Mouse (Mus musculus): ENCODE measurements around the gene Bcl11a. TPM values are rescaled to one million over a fixed set of nuclear protein-coding genes. Genes with fewer than 3 reads are reported as not detected.
"Not testable (repeated sequence)": the region's sequence is repeated elsewhere in the genome, so short reads cannot be mapped to it uniquely, and the experiment has no call there.

The Bcl11a gene
- polyA plus RNA-seq, 1 experiment from 2014 or later = 145 TPM

- no peak overlapping the region for H3K4me2 ChIP-seq (ENCODE audit: low read depth, low read length)
- no peaks in the 10 kb centered on the region for H3K27me3 ChIP-seq (ENCODE audit: control insufficient read depth, insufficient read depth, low read length)
- no peak overlapping the region for H3K4me3 ChIP-seq (ENCODE audit: low read depth, low read length)
- no peak for ATAC-seq (ENCODE audit: low read depth)
- no peak overlapping the region for H3K27ac ChIP-seq (ENCODE audit: low read depth, low read length)
- H3K9ac ChIP-seq (replicated peaks; ENCODE audit: low read depth, low read length) = no peak overlapping the region
- no peaks in the 10 kb centered on the region for H3K9me3 ChIP-seq (ENCODE audit: control insufficient read depth, low read length)
- 88% methylated on average over 7 of the region's 7 CpGs for WGBS
- H3K36me3 ChIP-seq (ENCODE audit: control insufficient read depth, insufficient read depth, low read length) = no peaks in the 10 kb centered on the region
- peaks cover 20% of the 10 kb centered on the region; the same call in 1 of the 2 replicates for H3K4me1 ChIP-seq (ENCODE audit: control insufficient read depth, insufficient read depth, low read length)
Measured at GRCm38 (mm10) chr11:24116582-24117318, 38.9 kb downstream of the Bcl11a start.

DNA sequence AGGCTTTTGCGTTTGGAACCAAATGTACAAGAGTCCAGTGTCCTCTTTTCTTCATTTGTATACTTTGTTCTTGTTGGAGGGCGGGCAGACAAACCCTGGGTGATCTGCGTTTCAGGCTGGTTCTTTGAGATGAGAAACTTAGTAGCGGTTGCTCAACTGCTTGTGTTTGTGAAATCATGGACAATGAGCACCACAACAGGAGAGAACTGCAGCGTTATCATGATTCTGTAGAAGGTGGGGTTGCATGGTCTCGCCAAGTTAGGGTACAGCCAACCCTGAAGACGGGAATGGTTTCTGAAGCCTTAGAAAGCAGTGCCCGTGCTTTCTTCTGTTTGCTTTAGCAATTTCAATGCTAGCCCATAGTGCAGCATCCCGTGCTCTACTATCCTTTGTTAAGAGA lies 43.3 kb downstream of the Bcl11a start:
- 78% methylated on average over 9 of the region's 9 CpGs for WGBS
- Histone ChIP-seq H3K27ac (ENCODE audit: low read depth, low read length) (peak overlapping the region; percentile 10; the same call in 1 of the 2 replicates), H3K4me2 (ENCODE audit: low read depth, low read length) (no peak overlapping the region)

GRCm38 (mm10) chr11:24122899-24123298 lies 45.0 kb downstream of the Bcl11a start:
- no peaks in the 10 kb centered on the region for H3K9me3 ChIP-seq (ENCODE audit: control insufficient read depth, low read length)
- no peak overlapping the region for H3K27ac ChIP-seq (ENCODE audit: low read depth, low read length)
- H3K27me3 ChIP-seq (ENCODE audit: control insufficient read depth, insufficient read depth, low read length) = no peaks in the 10 kb centered on the region
- 78% methylated on average over 7 of the region's 7 CpGs for WGBS
- ATAC-seq (ENCODE audit: low read depth) = no peak
- H3K9ac ChIP-seq (replicated peaks; ENCODE audit: low read depth, low read length) = no peak overlapping the region
- H3K36me3 ChIP-seq (ENCODE audit: control insufficient read depth, insufficient read depth, low read length) = no peaks in the 10 kb centered on the region
- H3K4me2 ChIP-seq (ENCODE audit: low read depth, low read length) = no peak overlapping the region
- H3K4me3 ChIP-seq (ENCODE audit: low read depth, low read length) = no peak overlapping the region
- H3K4me1 ChIP-seq (ENCODE audit: control insufficient read depth, insufficient read depth, low read length) = peaks cover 31% of the 10 kb centered on the region; the same call in 1 of the 2 replicates

More for the DNA sequence above, 43.3 kb downstream of the Bcl11a start:
- ATAC-seq (ENCODE audit: low read depth) = no peak
- H3K9me3 ChIP-seq (ENCODE audit: control insufficient read depth, low read length) = no peaks in the 10 kb centered on the region
- H3K4me3 ChIP-seq (ENCODE audit: low read depth, low read length) = no peak overlapping the region
- no peaks in the 10 kb centered on the region for H3K27me3 ChIP-seq (ENCODE audit: control insufficient read depth, insufficient read depth, low read length)
- no peaks in the 10 kb centered on the region for H3K36me3 ChIP-seq (ENCODE audit: control insufficient read depth, insufficient read depth, low read length)
- no peak overlapping the region for H3K9ac ChIP-seq (replicated peaks; ENCODE audit: low read depth, low read length)
- H3K4me1 ChIP-seq (ENCODE audit: control insufficient read depth, insufficient read depth, low read length) = peaks cover 31% of the 10 kb centered on the region; the same call in 1 of the 2 replicates

DNA sequence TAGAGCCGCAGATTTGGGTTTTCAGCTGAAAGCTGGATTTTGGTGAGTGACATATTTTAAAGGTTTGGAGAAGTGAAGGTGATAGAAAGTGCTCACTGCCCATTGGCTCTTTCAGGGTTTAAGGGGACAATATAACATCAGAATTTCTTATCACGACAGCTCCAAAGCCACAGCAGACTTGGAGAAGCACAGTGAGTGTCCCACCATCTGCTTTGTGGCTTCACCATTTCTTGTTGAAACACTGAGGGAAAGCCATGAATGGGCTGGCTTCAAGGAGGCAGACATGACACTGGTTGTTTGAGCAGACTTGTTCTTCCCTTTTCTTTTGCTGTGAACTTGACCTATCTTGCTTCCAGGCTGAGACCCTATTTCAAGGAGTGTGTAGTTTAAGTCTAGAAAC lies 46.1 kb downstream of the Bcl11a start:
- ATAC-seq (ENCODE audit: low read depth) = no peak
- 83% methylated on average over 2 of the region's 2 CpGs for WGBS
- Histone ChIP-seq H3K4me2 (ENCODE audit: low read depth, low read length) (no peak overlapping the region), H3K4me3 (ENCODE audit: low read depth, low read length) (no peak overlapping the region), H3K9ac (replicated peaks; ENCODE audit: low read depth, low read length) (no peak overlapping the region), H3K27me3 (ENCODE audit: control insufficient read depth, insufficient read depth, low read length) (no peaks in the 10 kb centered on the region), H3K36me3 (ENCODE audit: control insufficient read depth, insufficient read depth, low read length) (no peaks in the 10 kb centered on the region), H3K27ac (ENCODE audit: low read depth, low read length) (no peak overlapping the region), H3K4me1 (ENCODE audit: control insufficient read depth, insufficient read depth, low read length) (peaks cover 27% of the 10 kb centered on the region; the same call in 1 of the 2 replicates), H3K9me3 (ENCODE audit: control insufficient read depth, low read length) (no peaks in the 10 kb centered on the region)

DNA sequence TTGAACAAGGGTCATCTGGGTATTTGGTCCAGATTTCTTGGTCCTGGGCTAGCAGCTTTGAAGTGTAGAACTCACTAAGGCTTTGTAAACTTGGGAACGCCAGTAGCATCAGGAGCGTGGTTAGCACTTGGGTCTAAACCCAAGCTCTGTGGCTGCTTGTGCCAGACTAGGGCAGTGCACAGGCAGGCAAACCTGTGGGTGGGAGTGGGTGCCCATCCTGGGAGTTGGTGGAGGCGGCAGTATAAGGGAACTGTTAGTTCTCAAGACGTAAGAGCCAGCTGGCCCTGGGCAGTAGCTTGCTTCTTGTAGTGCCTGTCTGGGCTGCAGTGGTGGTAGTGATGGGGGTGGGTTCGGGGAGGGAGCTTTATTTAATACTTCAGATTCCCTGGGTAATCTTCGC lies 47.2 kb downstream of the Bcl11a start:
- H3K4me1 ChIP-seq (ENCODE audit: control insufficient read depth, insufficient read depth, low read length) = peaks cover 18% of the 10 kb centered on the region; the same call in 1 of the 2 replicates
- no peaks in the 10 kb centered on the region for H3K27me3 ChIP-seq (ENCODE audit: control insufficient read depth, insufficient read depth, low read length)
- H3K36me3 ChIP-seq (ENCODE audit: control insufficient read depth, insufficient read depth, low read length) = no peaks in the 10 kb centered on the region
- no peaks in the 10 kb centered on the region for H3K9me3 ChIP-seq (ENCODE audit: control insufficient read depth, low read length)
- H3K4me2 ChIP-seq (ENCODE audit: low read depth, low read length) = no peak overlapping the region
- ATAC-seq (ENCODE audit: low read depth) = no peak
- H3K4me3 ChIP-seq (ENCODE audit: low read depth, low read length) = no peak overlapping the region
- no peak overlapping the region for H3K27ac ChIP-seq (ENCODE audit: low read depth, low read length)
- H3K9ac ChIP-seq (replicated peaks; ENCODE audit: low read depth, low read length) = no peak overlapping the region
- WGBS = 78% methylated on average over 6 of the region's 6 CpGs

DNA sequence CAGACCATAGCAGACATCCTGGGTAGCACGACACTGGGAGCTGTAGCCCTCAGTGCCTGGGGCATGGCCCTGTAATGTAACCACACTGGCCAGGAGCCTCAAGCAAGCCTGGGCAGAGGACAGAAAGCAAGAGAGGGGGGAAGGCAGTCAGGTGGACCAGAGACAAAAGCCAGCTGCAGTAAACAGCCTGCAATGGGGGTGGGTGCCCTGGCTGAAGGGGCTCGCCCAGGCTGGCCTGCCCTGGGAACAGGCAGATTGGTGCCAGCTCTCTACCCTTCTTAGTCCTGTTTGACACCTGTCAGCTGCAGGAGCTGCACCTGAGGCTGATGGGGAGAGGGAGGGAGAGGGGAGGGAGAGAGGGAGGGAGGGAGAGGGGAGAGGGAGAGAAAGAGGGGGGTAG lies 50.1 kb downstream of the Bcl11a start:
- no peak overlapping the region for H3K9ac ChIP-seq (replicated peaks; ENCODE audit: low read depth, low read length)
- WGBS = 50% methylated on average over 2 of the region's 2 CpGs
- H3K4me3 ChIP-seq (ENCODE audit: low read depth, low read length) = no peak overlapping the region
- no peak for ATAC-seq (ENCODE audit: low read depth)
- H3K27ac ChIP-seq (ENCODE audit: low read depth, low read length) = no peak overlapping the region
- no peaks in the 10 kb centered on the region for H3K36me3 ChIP-seq (ENCODE audit: control insufficient read depth, insufficient read depth, low read length)
- no peaks in the 10 kb centered on the region for H3K27me3 ChIP-seq (ENCODE audit: control insufficient read depth, insufficient read depth, low read length)
- H3K4me1 ChIP-seq (ENCODE audit: control insufficient read depth, insufficient read depth, low read length) = peaks cover 6% of the 10 kb centered on the region; the same call in 1 of the 2 replicates
- H3K4me2 ChIP-seq (ENCODE audit: low read depth, low read length) = no peak overlapping the region
- H3K9me3 ChIP-seq (ENCODE audit: control insufficient read depth, low read length) = no peaks in the 10 kb centered on the region

- WGBS = 84% methylated on average over 4 of the region's 4 CpGs
- not testable (repeated sequence) for H3K4me2 ChIP-seq (ENCODE audit: low read depth, low read length); H3K27ac ChIP-seq (ENCODE audit: low read depth, low read length); H3K27me3 ChIP-seq (ENCODE audit: control insufficient read depth, insufficient read depth, low read length); ATAC-seq (ENCODE audit: low read depth); H3K36me3 ChIP-seq (ENCODE audit: control insufficient read depth, insufficient read depth, low read length); H3K9ac ChIP-seq (replicated peaks; ENCODE audit: low read depth, low read length); H3K4me1 ChIP-seq (ENCODE audit: control insufficient read depth, insufficient read depth, low read length); H3K4me3 ChIP-seq (ENCODE audit: low read depth, low read length); H3K9me3 ChIP-seq (ENCODE audit: control insufficient read depth, low read length)
Measured at GRCm38 (mm10) chr11:24128880-24129279, 51.0 kb downstream of the Bcl11a start.

DNA sequence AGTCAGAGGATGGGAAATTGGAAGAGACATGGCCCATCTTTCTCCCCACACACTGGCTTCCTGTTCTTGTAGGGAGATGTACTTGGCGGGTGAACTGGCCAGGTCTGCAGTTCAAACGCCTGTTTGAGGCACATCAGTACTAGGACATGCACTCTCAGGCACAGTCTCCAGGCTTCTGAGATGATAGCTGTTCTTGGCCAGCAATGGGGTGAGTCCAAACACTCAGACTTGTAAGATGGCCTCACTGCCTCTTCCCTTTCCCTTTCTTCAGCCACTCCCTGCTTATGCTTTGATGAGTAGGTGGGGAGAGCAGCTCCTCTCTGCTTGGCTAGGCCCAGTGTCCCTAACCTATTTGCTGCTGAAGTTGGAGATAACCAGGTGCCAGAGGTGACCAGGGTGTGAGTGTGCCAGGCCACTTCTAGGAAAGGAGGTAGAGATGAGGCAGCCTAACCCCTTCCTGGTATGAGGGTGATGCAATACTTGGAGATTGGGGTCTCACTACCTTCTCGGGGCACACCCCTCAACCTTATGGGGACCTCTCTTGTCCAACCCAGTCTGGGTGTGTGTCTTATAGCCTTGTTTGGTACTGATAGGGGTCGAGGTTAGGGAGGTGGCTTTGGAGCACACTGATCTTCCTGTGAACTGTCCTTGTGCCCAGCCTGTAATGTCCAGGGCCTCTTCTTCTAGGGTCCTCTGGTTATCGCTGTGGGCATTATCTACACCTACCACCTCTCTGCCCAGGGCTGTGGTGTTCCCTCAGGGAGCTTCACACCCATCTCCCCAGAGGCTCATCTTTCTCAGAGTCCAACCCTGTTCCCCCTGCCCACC lies 51.7 kb downstream of the Bcl11a start:
- H3K27me3 ChIP-seq (ENCODE audit: control insufficient read depth, insufficient read depth, low read length) = no peaks in the 10 kb centered on the region
- H3K9ac ChIP-seq (replicated peaks; ENCODE audit: low read depth, low read length) = no peak overlapping the region
- no peak overlapping the region for H3K4me2 ChIP-seq (ENCODE audit: low read depth, low read length)
- no peaks in the 10 kb centered on the region for H3K9me3 ChIP-seq (ENCODE audit: control insufficient read depth, low read length)
- WGBS = 92% methylated on average over 5 of the region's 5 CpGs
- H3K4me1 ChIP-seq (ENCODE audit: control insufficient read depth, insufficient read depth, low read length) = peaks cover 3% of the 10 kb centered on the region; the same call in 1 of the 2 replicates
- H3K27ac ChIP-seq (ENCODE audit: low read depth, low read length) = no peak overlapping the region
- H3K36me3 ChIP-seq (ENCODE audit: control insufficient read depth, insufficient read depth, low read length) = no peaks in the 10 kb centered on the region
- ATAC-seq (ENCODE audit: low read depth) = no peak
- H3K4me3 ChIP-seq (ENCODE audit: low read depth, low read length) = no peak overlapping the region

GRCm38 (mm10) chr11:24130186-24130760 lies 52.4 kb downstream of the Bcl11a start:
- Histone ChIP-seq H3K4me1 (ENCODE audit: control insufficient read depth, insufficient read depth, low read length) (no peaks in the 10 kb centered on the region), H3K4me2 (ENCODE audit: low read depth, low read length) (no peak overlapping the region), H3K9me3 (ENCODE audit: control insufficient read depth, low read length) (no peaks in the 10 kb centered on the region), H3K36me3 (ENCODE audit: control insufficient read depth, insufficient read depth, low read length) (no peaks in the 10 kb centered on the region), H3K4me3 (ENCODE audit: low read depth, low read length) (no peak overlapping the region), H3K27me3 (ENCODE audit: control insufficient read depth, insufficient read depth, low read length) (no peaks in the 10 kb centered on the region), H3K27ac (ENCODE audit: low read depth, low read length) (no peak overlapping the region), H3K9ac (replicated peaks; ENCODE audit: low read depth, low read length) (no peak overlapping the region)
- ATAC-seq (ENCODE audit: low read depth) = no peak
- WGBS = 68% methylated on average over 7 of the region's 7 CpGs

All from neural tube, embryonic 14.5 days (tissue).